Mouse (Mus musculus) megakaryocyte, adult 5-6 weeks (primary cell): Measurements from ENCODE around the gene Trappc5. TPM values are rescaled to one million over a fixed set of nuclear protein-coding genes. Genes with fewer than 3 reads are reported as not detected.

Source experiments
- total RNA-seq, 2 experiments: library from RNA; stranded (forward) in 1 of 2; stranded (reverse) in 1 of 2; fragments of 153-499, 151-499 nt in 1 of 2; fragments of 221-1000, 200-1000 nt in 1 of 2; gene quantifications; 2 replicates each; pipeline versions ENCODE4 v1.2.3 to v1.2.4; 2015 to 2017

Gene Trappc5
- total RNA-seq, 2 experiments from 2014 or later, result 24.6 to 38.7 TPM

Other genes starting within 250 kb of the Trappc5 start
- gene Pex11g, start 208.6 kb upstream of the Trappc5 start, total RNA-seq (2015), result 0.20 and 0.32 TPM in 2 replicates
- 0.99 TPM in 1 of 2 replicates, not detected in the other for gene Pex11g, start 208.6 kb upstream of the Trappc5 start, total RNA-seq (2017)
- gene Tex45, start 205.4 kb upstream of the Trappc5 start, total RNA-seq (2015), result not detected in 2 replicates
- not detected in 2 replicates for gene Tex45, start 205.4 kb upstream of the Trappc5 start, total RNA-seq (2017)
- 6.7 and 7.9 TPM in 2 replicates for gene Zfp358, start 183.2 kb upstream of the Trappc5 start, total RNA-seq (2015)
- 2.4 and 3.3 TPM in 2 replicates for gene Zfp358, start 183.2 kb upstream of the Trappc5 start, total RNA-seq (2017)
- 20.1 and 22.7 TPM in 2 replicates for gene Mcoln1, start 175.8 kb upstream of the Trappc5 start, total RNA-seq (2015)
- gene Mcoln1, start 175.8 kb upstream of the Trappc5 start, total RNA-seq (2017), result 32.9 and 42.3 TPM in 2 replicates
- 9.5 and 13.9 TPM in 2 replicates for gene Pnpla6, start 160.9 kb upstream of the Trappc5 start, total RNA-seq (2015)
- gene Pnpla6, start 160.9 kb upstream of the Trappc5 start, total RNA-seq (2017), result 9.2 and 15.6 TPM in 2 replicates
- gene C330021F23Rik, start 108.3 kb upstream of the Trappc5 start, total RNA-seq (2015), result not detected in 2 replicates
- gene C330021F23Rik, start 108.3 kb upstream of the Trappc5 start, total RNA-seq (2017), result not detected in 2 replicates
- gene Camsap3, start 89.0 kb upstream of the Trappc5 start, total RNA-seq (2015), result 0.05 and 0.45 TPM in 2 replicates
- gene Camsap3, start 89.0 kb upstream of the Trappc5 start, total RNA-seq (2017), result 0.08 TPM in 1 of 2 replicates, not detected in the other
- 13.2 and 17.4 TPM in 2 replicates for gene Xab2, start 55.0 kb upstream of the Trappc5 start, total RNA-seq (2015)
- gene Xab2, start 55.0 kb upstream of the Trappc5 start, total RNA-seq (2017), result 43.0 and 44.1 TPM in 2 replicates
- gene Pet100, start 54.8 kb upstream of the Trappc5 start, total RNA-seq (2015), result 145 and 169 TPM in 2 replicates
- gene Pet100, start 54.8 kb upstream of the Trappc5 start, total RNA-seq (2017), result 244 and 284 TPM in 2 replicates
- gene Pcp2, start 50.8 kb upstream of the Trappc5 start, total RNA-seq (2015), result not detected in 2 replicates
- gene Pcp2, start 50.8 kb upstream of the Trappc5 start, total RNA-seq (2017), result not detected in 2 replicates
- 160 and 188 TPM in 2 replicates for gene Stxbp2, start 45.3 kb upstream of the Trappc5 start, total RNA-seq (2015)
- 148 and 205 TPM in 2 replicates for gene Stxbp2, start 45.3 kb upstream of the Trappc5 start, total RNA-seq (2017)
- gene Retn, start 20.5 kb upstream of the Trappc5 start, total RNA-seq (2015), result 0.22 TPM in 1 of 2 replicates, not detected in the other
- 0.45 and 0.59 TPM in 2 replicates for gene Retn, start 20.5 kb upstream of the Trappc5 start, total RNA-seq (2017)
- gene Mcemp1, start 10.5 kb upstream of the Trappc5 start, total RNA-seq (2015), result 240 and 256 TPM in 2 replicates
- gene Mcemp1, start 10.5 kb upstream of the Trappc5 start, total RNA-seq (2017), result 223 and 233 TPM in 2 replicates
- 14.4 and 15.0 TPM in 2 replicates for gene Fcor, start 3.9 kb upstream of the Trappc5 start, total RNA-seq (2015)
- 6.3 and 22.9 TPM in 2 replicates for gene Fcor, start 3.9 kb upstream of the Trappc5 start, total RNA-seq (2017)
- gene Fcer2a, start 17.9 kb downstream of the Trappc5 start, total RNA-seq (2015), result 0.13 and 0.41 TPM in 2 replicates
- 0.33 TPM in 1 of 2 replicates, not detected in the other for gene Fcer2a, start 17.9 kb downstream of the Trappc5 start, total RNA-seq (2017)
- gene Clec4g, start 44.4 kb downstream of the Trappc5 start, total RNA-seq (2015), result 0.55 and 1.3 TPM in 2 replicates
- 0.33 and 1.2 TPM in 2 replicates for gene Clec4g, start 44.4 kb downstream of the Trappc5 start, total RNA-seq (2017)
- gene Cd209a, start 72.7 kb downstream of the Trappc5 start, total RNA-seq (2015), result 87.1 and 93.3 TPM in 2 replicates
- gene Cd209a, start 72.7 kb downstream of the Trappc5 start, total RNA-seq (2017), result 80.2 and 95.6 TPM in 2 replicates
- gene Cd209e, start 178.0 kb downstream of the Trappc5 start, total RNA-seq (2015), result 0.31 and 0.48 TPM in 2 replicates
- gene Cd209e, start 178.0 kb downstream of the Trappc5 start, total RNA-seq (2017), result 0.55 and 1.6 TPM in 2 replicates
- 7.5 and 15.3 TPM in 2 replicates for gene Cd209d, start 202.3 kb downstream of the Trappc5 start, total RNA-seq (2015)
- 4.8 and 5.9 TPM in 2 replicates for gene Cd209d, start 202.3 kb downstream of the Trappc5 start, total RNA-seq (2017)